Comparison of ENCODE assay signal across 13 mouse cellular contexts in genomic region chr4:150685778-150686493, GRCm38 (mm10). TPM values are rescaled to one million over a fixed set of nuclear protein-coding genes. Genes with fewer than 3 reads are reported as not detected.
DNase-seq lines count a peak whose midpoint lies in the region; ATAC-seq lines count a peak whose summit lies in the region.
"Had no signal": no experiment of that assay in that cellular context is flagged by ENCODE, and none has a peak within 500 bp of the region (broad histone marks: within the 10 kb centered on the region; RNA-seq: fewer than 3 reads in every experiment).

No protein-coding gene starts in this region.

- H3K4me1 ChIP-seq in neural tube, embryonic 13.5 days (replicated peaks), result peaks cover 28% of the 10 kb centered on the region
- H3K4me1 ChIP-seq in liver, embryonic 15.5 days (replicated peaks), result peaks cover 24% of the 10 kb centered on the region
- H3K4me1 ChIP-seq in forebrain, embryonic 10.5 days, result peaks cover 21% of the 10 kb centered on the region

- peak; percentile 11; the same call in 1 of the 2 replicates for ATAC-seq in neural tube, embryonic 13.5 days (ENCODE audit: low read depth)
- 0 out of 2 replicates have a peak, but pooled peaks have one; percentile 13 for ATAC-seq in liver, embryonic 15.5 days (ENCODE audit: insufficient read depth)
- ATAC-seq: forebrain, embryonic 13.5 days had no signal

- H3K4me2 ChIP-seq in neural tube, embryonic 13.5 days, result no peak overlapping the region
- H3K4me2 ChIP-seq in liver, embryonic 15.5 days, result no peak overlapping the region
- H3K4me2 ChIP-seq: embryonic facial prominence, embryonic 13.5 days; forebrain, embryonic 13.5 days had no signal

- no peaks in the 10 kb centered on the region for H3K36me3 ChIP-seq in neural tube, embryonic 13.5 days
- H3K36me3 ChIP-seq in liver, embryonic 15.5 days (replicated peaks), result no peaks in the 10 kb centered on the region
- no peaks in the 10 kb centered on the region for H3K36me3 ChIP-seq in forebrain, embryonic 10.5 days (replicated peaks)
- H3K36me3 ChIP-seq: embryonic facial prominence, embryonic 13.5 days had no signal

- H3K27ac ChIP-seq in neural tube, embryonic 13.5 days (replicated peaks), result peak overlapping the region; percentile 52
- peak overlapping the region; percentile 83 for H3K27ac ChIP-seq in liver, embryonic 15.5 days (replicated peaks)
- H3K27ac ChIP-seq in forebrain, embryonic 10.5 days, result no peak overlapping the region
- H3K27ac ChIP-seq: embryonic facial prominence, embryonic 13.5 days; forebrain, embryonic 13.5 days had no signal

- H3K9me3 ChIP-seq in neural tube, embryonic 13.5 days, result 0 out of 2 replicates have a peak, but pooled peaks cover 2% of the 10 kb centered on the region
- H3K9me3 ChIP-seq in liver, embryonic 15.5 days (replicated peaks), result no peaks in the 10 kb centered on the region
- H3K9me3 ChIP-seq in forebrain, embryonic 10.5 days, result no peaks in the 10 kb centered on the region
- H3K9me3 ChIP-seq: embryonic facial prominence, embryonic 13.5 days had no signal

- H3K4me3 ChIP-seq in neural tube, embryonic 13.5 days, result no peak overlapping the region
- no peak overlapping the region for H3K4me3 ChIP-seq in liver, embryonic 15.5 days (replicated peaks)
- no peak overlapping the region for H3K4me3 ChIP-seq in forebrain, embryonic 10.5 days
- H3K4me3 ChIP-seq: embryonic facial prominence, embryonic 13.5 days; forebrain, embryonic 13.5 days had no signal

- intact Hi-C loops in heart, postnatal 25 days (cut with DNase I), result no loop called here

- H3K9ac ChIP-seq in neural tube, embryonic 13.5 days, result 0 out of 2 replicates have a peak overlapping the region, but pooled peaks have one; percentile 47
- H3K9ac ChIP-seq in liver, embryonic 15.5 days, result no peak overlapping the region
- H3K9ac ChIP-seq: embryonic facial prominence, embryonic 13.5 days; forebrain, embryonic 13.5 days had no signal

- no peaks in the 10 kb centered on the region for H3K27me3 ChIP-seq in neural tube, embryonic 13.5 days
- no peaks in the 10 kb centered on the region for H3K27me3 ChIP-seq in liver, embryonic 15.5 days
- no peaks in the 10 kb centered on the region for H3K27me3 ChIP-seq in forebrain, embryonic 10.5 days (ENCODE audit: poor library complexity, severe bottlenecking)
- H3K27me3 ChIP-seq: embryonic facial prominence, embryonic 13.5 days; forebrain, embryonic 13.5 days had no signal

- peak; percentile 93 for DNase-seq in heart, adult 11 months
- no peak for DNase-seq in heart, postnatal 25 days (ENCODE audit: low spot score)
- no peak for DNase-seq in neural tube, embryonic 10.5 days (ENCODE audit: extremely low spot score, low spot score)
- no peak for DNase-seq in thymus, postnatal 14 days
- DNase-seq in spleen, postnatal 14 days (ENCODE audit: low spot score in 2 of 2), result no peak
- no peak for DNase-seq in forebrain, embryonic 10.5 days (ENCODE audit: extremely low spot score, low spot score)
- DNase-seq: gastrocnemius, postnatal 25 days; heart, postnatal 36 days; thymus, adult 2 months had no signal

- 59% methylated on average over 7 of the region's 8 CpGs for WGBS in neural tube, embryonic 13.5 days
- WGBS in liver, embryonic 15.5 days (ENCODE audit: insufficient replicate concordance), result 33% methylated on average over 8 of the region's 8 CpGs
- 72% methylated on average over 8 of the region's 8 CpGs for WGBS in forebrain, embryonic 10.5 days

RNA-seq across cellular contexts. Expression of gene Slc45a1, which starts 34.0 kb away (rescaled TPM):
- total RNA-seq in heart, postnatal 25 days (2021), result not detected
- polyA plus RNA-seq in neural tube, embryonic 13.5 days (2015; fragmentation: Nextera tagmentation; extraction: Ambion mirVana), result 26.8 and 28.6 TPM in 2 replicates
- not detected in 2 replicates for polyA plus RNA-seq in liver, embryonic 15.5 days (2015; fragmentation: Nextera tagmentation; extraction: Ambion mirVana)
- 1.1 and 1.6 TPM in 2 replicates for polyA plus RNA-seq in forebrain, embryonic 10.5 days (2016; fragmentation: Nextera tagmentation; extraction: Ambion mirVana)
- total RNA-seq: gastrocnemius, postnatal 25 days; heart, postnatal 36 days had no signal

Comparison
In these comparisons a context has a peak if more than half of its experiments do, and no peak if none do; other contexts are left out.
1. RNA of gene Slc45a1, which starts 34.0 kb away (polyA plus RNA-seq): 26.8 to 28.6 TPM in neural tube, embryonic 13.5 days; 1.1 to 1.6 TPM in forebrain, embryonic 10.5 days and not detected in liver, embryonic 15.5 days; every median in the first group is over 10 times any median in the second.